Comparison of ENCODE assay signal across 12 mouse cellular contexts in genomic region chr15:78787287-78787856, GRCm38 (mm10). TPM values are rescaled to one million over a fixed set of nuclear protein-coding genes. Genes with fewer than 3 reads are reported as not detected.
DNase-seq lines count a peak whose midpoint lies in the region; ATAC-seq and TF ChIP-seq lines count a peak whose summit lies in the region.
"Had no signal": no experiment of that assay in that cellular context is flagged by ENCODE, and none has a peak within 500 bp of the region (broad histone marks: within the 10 kb centered on the region; RNA-seq: fewer than 3 reads in every experiment).

No protein-coding gene starts in this region.

- no peak overlapping the region for H3K4me2 ChIP-seq in heart, embryonic 15.5 days
- H3K4me2 ChIP-seq in midbrain, embryonic 15.5 days: no peak overlapping the region
- H3K4me2 ChIP-seq: neural tube, embryonic 12.5 days had no signal

- ATAC-seq in heart, embryonic 15.5 days (replicated peaks; ENCODE audit: insufficient number of reproducible peaks, insufficient read depth, low FRiP score, low read depth): no peak
- ATAC-seq in midbrain, embryonic 15.5 days (replicated peaks): no peak

- no peak for TF ChIP-seq EP300 in heart, adult 2 months (IDR thresholded peaks at IDR 0.05; ENCODE audit: insufficient read depth, low read depth, low read length)

- H3K27me3 ChIP-seq in heart, adult 2 months (ENCODE audit: control insufficient read depth, insufficient read depth, low read length): no peaks in the 10 kb centered on the region
- no peaks in the 10 kb centered on the region for H3K27me3 ChIP-seq in embryonic facial prominence, embryonic 10.5 days (replicated peaks; ENCODE audit: low read depth, poor library complexity, severe bottlenecking)
- no peaks in the 10 kb centered on the region for H3K27me3 ChIP-seq in heart, embryonic 15.5 days
- H3K27me3 ChIP-seq in midbrain, embryonic 15.5 days (replicated peaks): no peaks in the 10 kb centered on the region
- H3K27me3 ChIP-seq: neural tube, embryonic 12.5 days had no signal

- 0 out of 2 replicates have a peak overlapping the region, but pooled peaks have one; percentile 1 for H3K9ac ChIP-seq in heart, adult 2 months (ENCODE audit: low read depth, low read length)
- no peak overlapping the region for H3K9ac ChIP-seq in heart, embryonic 15.5 days
- H3K9ac ChIP-seq in midbrain, embryonic 15.5 days: no peak overlapping the region
- H3K9ac ChIP-seq: neural tube, embryonic 12.5 days had no signal

- peaks cover 43% of the 10 kb centered on the region for H3K4me1 ChIP-seq in heart, adult 2 months (ENCODE audit: control insufficient read depth, insufficient read depth, low read length)
- peaks cover 47% of the 10 kb centered on the region for H3K4me1 ChIP-seq in embryonic facial prominence, embryonic 10.5 days
- H3K4me1 ChIP-seq in heart, embryonic 15.5 days (replicated peaks): peaks cover 38% of the 10 kb centered on the region
- H3K4me1 ChIP-seq in midbrain, embryonic 15.5 days: no peaks in the 10 kb centered on the region

- peak overlapping the region; percentile 92 for H3K27ac ChIP-seq in heart, adult 2 months
- H3K27ac ChIP-seq in embryonic facial prominence, embryonic 10.5 days (replicated peaks): peak overlapping the region; percentile 57
- H3K27ac ChIP-seq in heart, embryonic 15.5 days: peak overlapping the region; percentile 62
- H3K27ac ChIP-seq in midbrain, embryonic 15.5 days: no peak overlapping the region
- H3K27ac ChIP-seq: neural tube, embryonic 12.5 days had no signal

- WGBS in heart, adult 2 months: 46% methylated on average over 9 of the region's 9 CpGs
- WGBS in embryonic facial prominence, embryonic 10.5 days: 65% methylated on average over 9 of the region's 9 CpGs
- 69% methylated on average over 9 of the region's 9 CpGs for WGBS in heart, embryonic 15.5 days
- WGBS in midbrain, embryonic 15.5 days: 71% methylated on average over 9 of the region's 9 CpGs

- no peaks in the 10 kb centered on the region for H3K9me3 ChIP-seq in embryonic facial prominence, embryonic 10.5 days
- no peaks in the 10 kb centered on the region for H3K9me3 ChIP-seq in heart, embryonic 15.5 days (replicated peaks)
- no peaks in the 10 kb centered on the region for H3K9me3 ChIP-seq in midbrain, embryonic 15.5 days
- H3K9me3 ChIP-seq: neural tube, embryonic 12.5 days had no signal

- peak in 1 of 2 experiments; percentile 70 for DNase-seq in heart, adult 2 months
- DNase-seq in heart, postnatal 10 days: no peak
- DNase-seq in embryonic facial prominence, embryonic 10.5 days (ENCODE audit: low spot score): no peak
- peak; percentile 58 for DNase-seq in kidney, postnatal 10 days
- no peak for DNase-seq in urinary bladder, postnatal 25 days (ENCODE audit: low spot score)
- no peak for DNase-seq in cerebellum, postnatal 10 days
- DNase-seq: adrenal gland, postnatal 14 days had no signal

- H3K79me2 ChIP-seq in heart, adult 2 months (replicated peaks; ENCODE audit: control insufficient read depth, insufficient read depth, low read length): no peaks in the 10 kb centered on the region

- no peak for TF ChIP-seq POLR2A in heart, adult 2 months (IDR thresholded peaks at IDR 0.05; ENCODE audit: insufficient read depth, low read depth, low read length)

- peaks cover 15% of the 10 kb centered on the region for H3K36me3 ChIP-seq in heart, adult 2 months (ENCODE audit: control insufficient read depth, insufficient read depth, low read length)
- H3K36me3 ChIP-seq in embryonic facial prominence, embryonic 10.5 days (replicated peaks): no peaks in the 10 kb centered on the region
- peaks cover 3% of the 10 kb centered on the region; the same call in 1 of the 2 replicates for H3K36me3 ChIP-seq in heart, embryonic 15.5 days
- H3K36me3 ChIP-seq in midbrain, embryonic 15.5 days (replicated peaks): no peaks in the 10 kb centered on the region
- H3K36me3 ChIP-seq: neural tube, embryonic 12.5 days had no signal

- no peak overlapping the region for H3K4me3 ChIP-seq in heart, adult 2 months
- no peak overlapping the region for H3K4me3 ChIP-seq in embryonic facial prominence, embryonic 10.5 days
- H3K4me3 ChIP-seq in heart, embryonic 15.5 days: no peak overlapping the region
- no peak overlapping the region for H3K4me3 ChIP-seq in midbrain, embryonic 15.5 days
- H3K4me3 ChIP-seq: neural tube, embryonic 12.5 days had no signal

- no peak for TF ChIP-seq CTCF in heart, adult 2 months (IDR thresholded peaks at IDR 0.05)

- intact Hi-C loops in heart, adult 2 months (cut with DNase I): loop anchor here (2.0 to 5.0 kb wide), 3 partner anchors 15 to 260 kb away; partner anchors contain the start of gene Card10
- intact Hi-C loops in heart, postnatal 10 days (cut with DNase I): loop anchor here (2.0 kb wide), 1 partner anchor 15 kb away; the partner anchor contains the start of gene Card10

RNA-seq across cellular contexts. Expression of gene Mfng, which starts 14.1 kb away (rescaled TPM):
- 10 to 100 TPM; 11.1 to 11.6 TPM for total RNA-seq in heart, adult 2 months (2021)
- polyA plus RNA-seq in heart, adult 2 months (2012; rRNA removed): 15.0 and 19.1 TPM in 2 replicates
- total RNA-seq in heart, postnatal 10 days (2021): 10 to 100 TPM; 19.3 to 24.0 TPM
- polyA plus RNA-seq in embryonic facial prominence, embryonic 10.5 days (2016; fragmentation: Nextera tagmentation; extraction: Ambion mirVana): 36.4 and 39.0 TPM in 2 replicates
- polyA plus RNA-seq in heart, embryonic 15.5 days (2015; fragmentation: Nextera tagmentation; extraction: Ambion mirVana): 13.6 and 21.0 TPM in 2 replicates
- 27.1 and 30.1 TPM in 2 replicates for polyA plus RNA-seq in midbrain, embryonic 15.5 days (2015; fragmentation: Nextera tagmentation; extraction: Ambion mirVana)

RNA-seq across cellular contexts. Expression of gene Card10, which starts 15.5 kb away (rescaled TPM):
- 10 to 100 TPM; 15.0 to 17.0 TPM for total RNA-seq in heart, adult 2 months (2021)
- polyA plus RNA-seq in heart, adult 2 months (2012; rRNA removed): 22.3 and 28.5 TPM in 2 replicates
- total RNA-seq in heart, postnatal 10 days (2021): 10 to 100 TPM; 18.8 to 20.4 TPM
- 3.3 and 4.3 TPM in 2 replicates for polyA plus RNA-seq in embryonic facial prominence, embryonic 10.5 days (2016; fragmentation: Nextera tagmentation; extraction: Ambion mirVana)
- polyA plus RNA-seq in heart, embryonic 15.5 days (2015; fragmentation: Nextera tagmentation; extraction: Ambion mirVana): 5.7 and 7.6 TPM in 2 replicates
- 2.1 and 2.3 TPM in 2 replicates for polyA plus RNA-seq in midbrain, embryonic 15.5 days (2015; fragmentation: Nextera tagmentation; extraction: Ambion mirVana)
- total RNA-seq: granulocyte monocyte progenitor cell, adult 5-6 weeks had no signal

RNA-seq across cellular contexts. Expression of gene Cdc42ep1, which starts 55.1 kb away (rescaled TPM):
- total RNA-seq in heart, adult 2 months (2021): 10 to 100 TPM; 30.8 to 37.1 TPM
- polyA plus RNA-seq in heart, adult 2 months (2012; rRNA removed): 62.3 and 71.8 TPM in 2 replicates
- total RNA-seq in heart, postnatal 10 days (2021): 10 to 100 TPM; 63.9 to 68.5 TPM
- polyA plus RNA-seq in embryonic facial prominence, embryonic 10.5 days (2016; fragmentation: Nextera tagmentation; extraction: Ambion mirVana): 19.9 and 20.8 TPM in 2 replicates
- polyA plus RNA-seq in heart, embryonic 15.5 days (2015; fragmentation: Nextera tagmentation; extraction: Ambion mirVana): 32.0 and 40.4 TPM in 2 replicates
- 13.1 and 15.7 TPM in 2 replicates for polyA plus RNA-seq in midbrain, embryonic 15.5 days (2015; fragmentation: Nextera tagmentation; extraction: Ambion mirVana)
- total RNA-seq: CH12.LX; granulocyte monocyte progenitor cell, adult 5-6 weeks had no signal
